Comparison of ENCODE assay signal across 24 mouse cellular contexts in the genomic region with DNA sequence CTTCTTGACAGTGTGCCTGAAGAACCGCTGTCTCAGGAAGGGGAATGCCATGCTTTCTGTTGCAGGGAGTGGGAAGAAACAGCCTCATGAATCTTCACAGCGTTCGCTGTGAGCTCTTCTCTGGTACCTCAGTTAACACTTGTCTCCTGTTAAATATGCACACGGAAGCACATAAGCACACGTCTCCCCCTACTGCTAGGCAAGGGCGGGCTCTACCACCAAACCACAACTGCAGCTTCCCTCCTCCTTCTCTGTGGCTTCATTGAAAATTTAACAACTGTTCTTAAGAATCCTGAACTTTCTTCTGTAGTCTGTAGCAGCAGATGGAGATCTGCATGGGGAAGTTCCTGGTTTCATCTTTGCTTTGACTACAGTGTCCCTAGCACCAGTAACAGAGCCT. TPM values are rescaled to one million over a fixed set of nuclear protein-coding genes. Genes with fewer than 3 reads are reported as not detected.
DNase-seq lines count a peak whose midpoint lies in the region; ATAC-seq and TF ChIP-seq lines count a peak whose summit lies in the region.
"Had no signal": no experiment of that assay in that cellular context is flagged by ENCODE, and none has a peak within 500 bp of the region (broad histone marks: within the 10 kb centered on the region; RNA-seq: fewer than 3 reads in every experiment).

No protein-coding gene starts in this region.

- peaks cover 5 to 23% of the 10 kb centered on the region in 2 experiments for H3K4me1 ChIP-seq in liver, embryonic 14.5 days (replicated peaks; ENCODE audit: control insufficient read depth in 2 of 2, insufficient read depth in 2 of 2, low read length in 1 of 2)
- H3K4me1 ChIP-seq in liver, embryonic 11.5 days (replicated peaks; ENCODE audit: control insufficient read depth, insufficient read depth, low read length): peaks cover 5% of the 10 kb centered on the region
- H3K4me1 ChIP-seq in thymus, adult 2 months (replicated peaks; ENCODE audit: control insufficient read depth, insufficient read depth, low read length): peaks cover 3% of the 10 kb centered on the region; the same call in 1 of the 2 replicates
- no peaks in the 10 kb centered on the region for H3K4me1 ChIP-seq in hindbrain, embryonic 10.5 days (replicated peaks)
- H3K4me1 ChIP-seq: embryonic facial prominence, embryonic 10.5 days; forebrain, embryonic 12.5 days; midbrain, embryonic 15.5 days; neural tube, embryonic 15.5 days had no signal

- WGBS in liver, embryonic 14.5 days (ENCODE audit: insufficient replicate concordance): 69% methylated on average over 6 of the region's 6 CpGs
- WGBS in liver, embryonic 11.5 days: 78% methylated on average over 6 of the region's 6 CpGs
- WGBS in thymus, adult 2 months: 10% methylated on average over 6 of the region's 6 CpGs
- 90% methylated on average over 6 of the region's 6 CpGs for WGBS in hindbrain, embryonic 10.5 days

- no peak for ATAC-seq in liver, embryonic 14.5 days (ENCODE audit: insufficient read depth)
- ATAC-seq in liver, embryonic 11.5 days (replicated peaks; ENCODE audit: low FRiP score): no peak
- peak; percentile 91 for ATAC-seq in granulocyte monocyte progenitor cell, adult 5-6 weeks (replicated peaks; ENCODE audit: poor library complexity, severe bottlenecking)
- ATAC-seq: activated CD4-positive, CD25-positive, alpha-beta regulatory T cell, adult 4 months; midbrain, embryonic 15.5 days; Patski had no signal

- H3K36me3 ChIP-seq in liver, embryonic 14.5 days (replicated peaks; ENCODE audit: control insufficient read depth, insufficient read depth, low read depth): peaks cover 26% of the 10 kb centered on the region
- H3K36me3 ChIP-seq in liver, embryonic 11.5 days (ENCODE audit: control insufficient read depth, insufficient read depth, low read length): peaks cover 7% of the 10 kb centered on the region; the same call in 1 of the 2 replicates
- no peaks in the 10 kb centered on the region; the same call in 1 of the 2 replicates for H3K36me3 ChIP-seq in thymus, adult 2 months (ENCODE audit: control insufficient read depth, insufficient read depth, low read length)
- H3K36me3 ChIP-seq in hindbrain, embryonic 10.5 days: peaks cover 56% of the 10 kb centered on the region

- intact Hi-C loops in gastrocnemius, postnatal 36 days (cut with DNase I): no loop called here

- no peaks in the 10 kb centered on the region for H3K9me3 ChIP-seq in liver, embryonic 14.5 days (ENCODE audit: control insufficient read depth, low read length)
- H3K9me3 ChIP-seq in liver, embryonic 11.5 days (ENCODE audit: control insufficient read depth, low read length): no peaks in the 10 kb centered on the region
- H3K9me3 ChIP-seq in hindbrain, embryonic 10.5 days: no peaks in the 10 kb centered on the region
- H3K9me3 ChIP-seq: embryonic facial prominence, embryonic 10.5 days; forebrain, embryonic 12.5 days; heart, embryonic 10.5 days; hindbrain, embryonic 12.5 days; liver, embryonic 13.5 days; midbrain, embryonic 15.5 days; neural tube, embryonic 15.5 days had no signal

- H3K9ac ChIP-seq in liver, embryonic 14.5 days (replicated peaks): no peak overlapping the region
- no peak overlapping the region for H3K9ac ChIP-seq in liver, embryonic 11.5 days (ENCODE audit: low read depth, low read length)
- H3K9ac ChIP-seq: forebrain, embryonic 12.5 days; hindbrain, embryonic 12.5 days; liver, embryonic 13.5 days; midbrain, embryonic 15.5 days; neural tube, embryonic 15.5 days had no signal

- TF ChIP-seq EP300 in liver, embryonic 14.5 days (IDR thresholded peaks at IDR 0.05; ENCODE audit: low read depth): no peak

- no peak overlapping the region for H3K27ac ChIP-seq in liver, embryonic 14.5 days
- H3K27ac ChIP-seq in liver, embryonic 11.5 days (ENCODE audit: low read depth, low read length): no peak overlapping the region
- H3K27ac ChIP-seq in thymus, adult 2 months (ENCODE audit: control insufficient read depth, insufficient read depth, low read length): no peak overlapping the region
- no peak overlapping the region for H3K27ac ChIP-seq in hindbrain, embryonic 10.5 days
- H3K27ac ChIP-seq: embryonic facial prominence, embryonic 10.5 days; forebrain, embryonic 12.5 days; heart, embryonic 10.5 days; hindbrain, embryonic 12.5 days; layer of hippocampus, adult 2 months; liver, embryonic 13.5 days; macrophage; midbrain, embryonic 15.5 days; neural tube, embryonic 15.5 days had no signal

- no peak for TF ChIP-seq POLR2A in thymus, adult 2 months (IDR thresholded peaks at IDR 0.05; ENCODE audit: control insufficient read depth, extremely low read depth, insufficient read depth, low read length, poor library complexity)

- H3K4me2 ChIP-seq in liver, embryonic 14.5 days (ENCODE audit: low read depth): no peak overlapping the region
- H3K4me2 ChIP-seq in liver, embryonic 11.5 days: no peak overlapping the region
- H3K4me2 ChIP-seq: forebrain, embryonic 12.5 days; hindbrain, embryonic 12.5 days; liver, embryonic 13.5 days; midbrain, embryonic 15.5 days; neural tube, embryonic 15.5 days had no signal

- no peak for DNase-seq in liver, embryonic 14.5 days (ENCODE audit: low read depth in 3 of 3, low spot score in 3 of 3)
- DNase-seq in liver, embryonic 11.5 days (ENCODE audit: low spot score): no peak
- peak; percentile 44 for DNase-seq in thymus, adult 2 months
- no peak for DNase-seq in gastrocnemius, postnatal 25 days
- DNase-seq in hindbrain, embryonic 10.5 days (ENCODE audit: low spot score): no peak
- DNase-seq in gastrocnemius, postnatal 36 days: no peak
- DNase-seq: adrenal gland, postnatal 10 days; B cell, adult 2 months; cerebellum, adult 11-12 months; gastrocnemius, postnatal 14 days; kidney, adult 8-10 months; kidney, postnatal 14 days; liver, embryonic 13.5 days had no signal

- H3K4me3 ChIP-seq in liver, embryonic 14.5 days (ENCODE audit: insufficient read depth in 1 of 2, low read depth in 2 of 2, low read length in 2 of 2): no peak overlapping the region
- H3K4me3 ChIP-seq in liver, embryonic 11.5 days (ENCODE audit: low read depth, low read length): no peak overlapping the region
- H3K4me3 ChIP-seq in thymus, adult 2 months (ENCODE audit: control insufficient read depth, insufficient read depth, low read length): no peak overlapping the region
- no peak overlapping the region for H3K4me3 ChIP-seq in hindbrain, embryonic 10.5 days
- H3K4me3 ChIP-seq: embryonic facial prominence, embryonic 10.5 days; forebrain, embryonic 12.5 days; heart, embryonic 10.5 days; hindbrain, embryonic 12.5 days; layer of hippocampus, adult 2 months; liver, embryonic 13.5 days; midbrain, embryonic 15.5 days; neural tube, embryonic 15.5 days had no signal

- 0 out of 2 replicates have a peak, but pooled peaks have one; percentile 6 for TF ChIP-seq CTCF in liver, embryonic 14.5 days (IDR thresholded peaks at IDR 0.05; ENCODE audit: low read depth)
- TF ChIP-seq CTCF in thymus, adult 2 months (IDR thresholded peaks at IDR 0.05; ENCODE audit: borderline replicate concordance, control insufficient read depth, extremely low read depth, insufficient read depth, low read length, poor library complexity): no peak

- no peaks in the 10 kb centered on the region for H3K27me3 ChIP-seq in liver, embryonic 14.5 days (ENCODE audit: control insufficient read depth, insufficient read depth, low read length)
- H3K27me3 ChIP-seq in liver, embryonic 11.5 days (replicated peaks; ENCODE audit: control insufficient read depth, insufficient read depth, low read length): no peaks in the 10 kb centered on the region
- no peaks in the 10 kb centered on the region for H3K27me3 ChIP-seq in thymus, adult 2 months (ENCODE audit: control insufficient read depth, insufficient read depth, low read length)
- H3K27me3 ChIP-seq in hindbrain, embryonic 10.5 days (ENCODE audit: insufficient read depth, poor library complexity, severe bottlenecking): no peaks in the 10 kb centered on the region
- H3K27me3 ChIP-seq: forebrain, embryonic 12.5 days; hindbrain, embryonic 12.5 days; liver, embryonic 13.5 days; midbrain, embryonic 15.5 days; neural tube, embryonic 15.5 days; Patski had no signal

RNA-seq across cellular contexts. Expression of gene Rcl1, which starts 41.1 kb away (rescaled TPM):
- polyA plus RNA-seq in liver, embryonic 14.5 days (2012; rRNA removed): 22.3 and 31.4 TPM in 2 replicates
- 52.1 and 54.8 TPM in 2 replicates for polyA plus RNA-seq in liver, embryonic 14.5 days (2014; fragmentation: Nextera tagmentation; extraction: Ambion mirVana)
- polyA plus RNA-seq in liver, embryonic 11.5 days (2014; fragmentation: Nextera tagmentation; extraction: Ambion mirVana): 114 and 120 TPM in 2 replicates
- total RNA-seq in granulocyte monocyte progenitor cell, adult 5-6 weeks (2014; fragmentation: Nextera tagmentation): 31.7 and 36.0 TPM in 2 replicates
- total RNA-seq in granulocyte monocyte progenitor cell, adult 5-6 weeks (2017): 67.6 and 82.0 TPM in 2 replicates
- polyA plus RNA-seq in thymus, adult 2 months (2012; rRNA removed): 14.4 and 20.4 TPM in 2 replicates
- total RNA-seq in gastrocnemius, postnatal 25 days (2021): 1 to 10 TPM; 6.3 to 8.9 TPM
- polyA plus RNA-seq in hindbrain, embryonic 10.5 days (2016; fragmentation: Nextera tagmentation; extraction: Ambion mirVana): 57.5 and 70.4 TPM in 2 replicates
- 10 to 100 TPM in 1 of 2 experiments, 1 to 10 TPM in 1; 4.8 to 11.0 TPM for total RNA-seq in gastrocnemius, postnatal 36 days (2021)
